31 mouse cellular contexts compared by ENCODE assay signal in genomic region chr11:75121348-75121747, GRCm38 (mm10). TPM values are rescaled to one million over a fixed set of nuclear protein-coding genes. Genes with fewer than 3 reads are reported as not detected.
"Had no signal": no experiment of that assay in that cellular context is flagged by ENCODE, and none has a peak within 500 bp of the region (broad histone marks: within the 10 kb centered on the region; RNA-seq: fewer than 3 reads in every experiment).

No protein-coding gene starts in this region.

- DNase-seq: left cerebral cortex, postnatal 4 days; liver, embryonic 13.5 days; liver, postnatal 0 days; lung, adult 18-20 months; lung, adult 2 months; lung, embryonic 14.5 days; lung, postnatal 10 days; lung, postnatal 14 days; lung, postnatal 36 days; lung, postnatal 4 days; midbrain, embryonic 14.5 days had no signal

- H3K27ac ChIP-seq: limb, embryonic 10.5 days; limb, embryonic 12.5 days; limb, embryonic 13.5 days; limb, embryonic 15.5 days; liver, embryonic 12.5 days; liver, embryonic 13.5 days; liver, embryonic 14.5 days; liver, embryonic 15.5 days; lung, embryonic 15.5 days; macrophage; midbrain, embryonic 10.5 days; midbrain, embryonic 12.5 days; midbrain, embryonic 13.5 days; midbrain, embryonic 15.5 days; neural tube, embryonic 12.5 days had no signal

- ATAC-seq: liver, embryonic 12.5 days; liver, postnatal 0 days; lung, postnatal 0 days; midbrain, embryonic 13.5 days; midbrain, embryonic 15.5 days; midbrain, embryonic 16.5 days had no signal

- H3K9me3 ChIP-seq: limb, embryonic 10.5 days; limb, embryonic 12.5 days; limb, embryonic 13.5 days; limb, embryonic 15.5 days; liver, embryonic 12.5 days; liver, embryonic 13.5 days; liver, embryonic 15.5 days; lung, embryonic 15.5 days; megakaryocyte, embryonic 14.5 days; midbrain, embryonic 10.5 days; midbrain, embryonic 12.5 days; midbrain, embryonic 13.5 days; midbrain, embryonic 15.5 days; neural tube, embryonic 12.5 days had no signal

- H3K27me3 ChIP-seq: limb, embryonic 12.5 days; limb, embryonic 13.5 days; limb, embryonic 15.5 days; liver, embryonic 12.5 days; liver, embryonic 13.5 days; liver, embryonic 15.5 days; lung, embryonic 15.5 days; megakaryocyte, embryonic 14.5 days; midbrain, embryonic 12.5 days; midbrain, embryonic 13.5 days; midbrain, embryonic 15.5 days; neural tube, embryonic 12.5 days had no signal

- H3K4me2 ChIP-seq: limb, embryonic 12.5 days; limb, embryonic 13.5 days; limb, embryonic 15.5 days; liver, embryonic 11.5 days; liver, embryonic 12.5 days; liver, embryonic 13.5 days; liver, embryonic 15.5 days; lung, embryonic 14.5 days; lung, embryonic 15.5 days; midbrain, embryonic 11.5 days; midbrain, embryonic 12.5 days; midbrain, embryonic 13.5 days; midbrain, embryonic 15.5 days; neural tube, embryonic 12.5 days had no signal

- H3K4me1 ChIP-seq: liver, embryonic 12.5 days; liver, embryonic 15.5 days; midbrain, embryonic 12.5 days; midbrain, embryonic 13.5 days; midbrain, embryonic 15.5 days; neural tube, embryonic 12.5 days had no signal

- H3K9ac ChIP-seq: limb, embryonic 12.5 days; limb, embryonic 13.5 days; limb, embryonic 15.5 days; liver, embryonic 12.5 days; liver, embryonic 13.5 days; liver, embryonic 14.5 days; liver, embryonic 15.5 days; liver, postnatal 0 days; lung, embryonic 14.5 days; lung, embryonic 15.5 days; midbrain, embryonic 12.5 days; midbrain, embryonic 13.5 days; midbrain, embryonic 15.5 days; neural tube, embryonic 12.5 days had no signal

- H3K4me3 ChIP-seq: limb, embryonic 10.5 days; limb, embryonic 12.5 days; limb, embryonic 13.5 days; limb, embryonic 15.5 days; liver, embryonic 12.5 days; liver, embryonic 13.5 days; liver, embryonic 15.5 days; lung, embryonic 15.5 days; megakaryocyte, embryonic 14.5 days; midbrain, embryonic 10.5 days; midbrain, embryonic 12.5 days; midbrain, embryonic 13.5 days; midbrain, embryonic 15.5 days; myocyte; neural tube, embryonic 12.5 days had no signal

- H3K36me3 ChIP-seq: limb, embryonic 12.5 days; limb, embryonic 13.5 days; limb, embryonic 15.5 days; liver, embryonic 12.5 days; liver, embryonic 13.5 days; liver, embryonic 15.5 days; lung, embryonic 15.5 days; midbrain, embryonic 12.5 days; midbrain, embryonic 15.5 days; neural tube, embryonic 12.5 days had no signal

RNA-seq across cellular contexts. Expression of gene Hic1, which starts 48.0 kb away (rescaled TPM):
- polyA plus RNA-seq: macrophage had no signal
